Mouse (Mus musculus) heart, embryonic 13.5 days (tissue): ENCODE measurements around the gene Matn3. TPM values are rescaled to one million over a fixed set of nuclear protein-coding genes. Genes with fewer than 3 reads are reported as not detected.
A peak's percentile ranks its signal among the peaks of the same experiment; 100 is the strongest.
"Not testable (repeated sequence)": the region's sequence is repeated elsewhere in the genome, so short reads cannot be mapped to it uniquely, and the experiment has no call there.

Experiments used
- ATAC-seq: fragments of 200-750 bp; cut with Nextera tagmentation; 2 replicates; pipeline ENCODE4 v1.8.0; 2017; ENCODE audit warnings: moderate TSS enrichment; ENCODE audit not compliant: insufficient number of reproducible peaks, low FRiP score, low TSS enrichment; ENCODE audit errors: extremely low read depth
- H3K27ac ChIP-seq: fragments of 300-500 bp; sonication (generic); replicated peaks from 2 replicates; pipeline ENCODE4 v1.5.1; 2015; ENCODE audit warnings: moderate library complexity, mild to moderate bottlenecking, inconsistent platforms
- H3K27me3 ChIP-seq: fragments of 300-500 bp; sonication (generic); replicated peaks from 2 replicates; pipeline ENCODE4 v1.6.1; 2015; ENCODE audit warnings: mild to moderate bottlenecking, inconsistent platforms
- H3K36me3 ChIP-seq: fragments of 300-500 bp; sonication (generic); 2 replicates; pipeline ENCODE4 v1.6.1; 2015; ENCODE audit warnings: mild to moderate bottlenecking, inconsistent platforms
- H3K4me1 ChIP-seq: fragments of 300-500 bp; sonication (generic); 2 replicates; pipeline ENCODE4 v1.6.1; 2015; ENCODE audit warnings: inconsistent platforms
- H3K4me2 ChIP-seq: fragments of 300-500 bp; sonication (generic); 2 replicates; pipeline ENCODE4 v1.6.1; 2015; ENCODE audit warnings: inconsistent platforms, mild to moderate bottlenecking, moderate library complexity
- H3K4me3 ChIP-seq: fragments of 300-500 bp; sonication (generic); 2 replicates; pipeline ENCODE4 v1.5.1; 2015; ENCODE audit warnings: moderate library complexity, mild to moderate bottlenecking, inconsistent platforms
- H3K9ac ChIP-seq: fragments of 300-500 bp; sonication (generic); 2 replicates; pipeline ENCODE4 v1.6.1; 2015; ENCODE audit warnings: inconsistent platforms, mild to moderate bottlenecking, moderate library complexity
- H3K9me3 ChIP-seq: fragments of 300-500 bp; sonication (generic); 2 replicates; pipeline ENCODE4 v1.6.1; 2016; ENCODE audit warnings: inconsistent platforms
- WGBS: fragments of 180-500 bp; shearing (Covaris S2); methylation state at CpG from one replicate; pipeline ENCODE4 v1.1.7; 2015; ENCODE audit warnings: mixed read lengths; 5-methylcytosine and 5-hydroxymethylcytosine counted together
- polyA plus RNA-seq: library from polyadenylated mRNA; unstranded; fragments of >200 nt; fragmentation: Nextera tagmentation; extraction: Ambion mirVana; gene quantifications from 2 replicates; pipeline ENCODE4 v1.2.1, GENCODE M21; 2015

The Matn3 gene
- polyA plus RNA-seq, 1 experiment from 2014 or later: 0.19 TPM

GRCm38 (mm10) chr12:8920996-8921393 is 26.7 kb upstream of the Matn3 start:
- peaks cover 47% of the 10 kb centered on the region for H3K4me1 ChIP-seq
- H3K4me2 ChIP-seq: peak overlapping the region; percentile 85
- ATAC-seq: no peak
- peak overlapping the region; percentile 99 for H3K27ac ChIP-seq
- H3K9me3 ChIP-seq: no peaks in the 10 kb centered on the region
- H3K36me3 ChIP-seq: peaks cover 13% of the 10 kb centered on the region
- 33% methylated on average over 1 of the region's 1 CpGs for WGBS
- no peaks in the 10 kb centered on the region for H3K27me3 ChIP-seq
- peak overlapping the region; percentile 87 for H3K4me3 ChIP-seq
- H3K9ac ChIP-seq: peak overlapping the region; percentile 86

GRCm38 (mm10) chr12:8921394-8922368 is 26.0 kb upstream of the Matn3 start, which contains the start of gene Laptm4a:
Gene Laptm4a (plus strand): TSS chr12:8921664.
- peak within 1 kb of the TSS; percentile 85 for H3K4me2 ChIP-seq
- H3K4me3 ChIP-seq: peak within 1 kb of the TSS; percentile 87
- peak within 1 kb of the TSS; percentile 99 for H3K27ac ChIP-seq
- H3K4me1 ChIP-seq: peaks cover 47% of the 10 kb centered on the region
- no peaks in the 10 kb centered on the region for H3K27me3 ChIP-seq
- peak; percentile 98 for ATAC-seq
- peaks cover 17% of the 10 kb centered on the region for H3K36me3 ChIP-seq
- H3K9me3 ChIP-seq: no peaks in the 10 kb centered on the region
- peak within 1 kb of the TSS; percentile 90 for H3K9ac ChIP-seq
- under 1% methylated on average over 73 of the region's 73 CpGs for WGBS

GRCm38 (mm10) chr12:8922369-8923124 is 25.2 kb upstream of the Matn3 start:
- H3K27ac ChIP-seq: peak overlapping the region; percentile 99
- H3K36me3 ChIP-seq: peaks cover 17% of the 10 kb centered on the region
- 2% methylated on average over 30 of the region's 30 CpGs for WGBS
- H3K9me3 ChIP-seq: no peaks in the 10 kb centered on the region
- peaks cover 54% of the 10 kb centered on the region for H3K4me1 ChIP-seq
- peak overlapping the region; percentile 87 for H3K4me3 ChIP-seq
- peak overlapping the region; percentile 85 for H3K4me2 ChIP-seq
- peak overlapping the region; percentile 90 for H3K9ac ChIP-seq
- ATAC-seq: no peak
- H3K27me3 ChIP-seq: no peaks in the 10 kb centered on the region

- Histone ChIP-seq H3K27ac (peak overlapping the region; percentile 99), H3K4me2 (peak overlapping the region; percentile 85), H3K4me1 (peaks cover 59% of the 10 kb centered on the region), H3K4me3 (peak overlapping the region; percentile 87), H3K9ac (peak overlapping the region; percentile 90), H3K36me3 (peaks cover 19% of the 10 kb centered on the region), H3K27me3 (no peaks in the 10 kb centered on the region), H3K9me3 (no peaks in the 10 kb centered on the region)
- WGBS: 15% methylated on average over 5 of the region's 5 CpGs
- ATAC-seq: no peak
These were observed 24.7 kb upstream of the Matn3 start for GRCm38 (mm10) chr12:8923125-8923410.

- Histone ChIP-seq H3K4me1 (peaks cover 64% of the 10 kb centered on the region), H3K36me3 (peaks cover 19% of the 10 kb centered on the region), H3K27ac (0 out of 2 replicates have a peak overlapping the region, but pooled peaks have one; percentile 99), H3K9me3 (no peaks in the 10 kb centered on the region), H3K27me3 (no peaks in the 10 kb centered on the region), H3K4me3 (peak overlapping the region; percentile 87), H3K4me2 (peak overlapping the region; percentile 85), H3K9ac (peak overlapping the region; percentile 90)
- ATAC-seq: no peak
- WGBS: 50% methylated on average over 2 of the region's 2 CpGs
These were observed 24.1 kb upstream of the Matn3 start for GRCm38 (mm10) chr12:8923603-8924002.

GRCm38 (mm10) chr12:8927652-8928051 is 20.1 kb upstream of the Matn3 start:
- Histone ChIP-seq H3K36me3 (peaks cover 28% of the 10 kb centered on the region), H3K9me3 (no peaks in the 10 kb centered on the region), H3K4me2 (no peak overlapping the region), H3K9ac (peak overlapping the region; percentile 25; the same call in 1 of the 2 replicates), H3K27me3 (no peaks in the 10 kb centered on the region), H3K4me3 (no peak overlapping the region), H3K4me1 (peaks cover 87% of the 10 kb centered on the region), H3K27ac (peak overlapping the region; percentile 28; the same call in 1 of the 2 replicates)
- no peak for ATAC-seq
- 94% methylated on average over 3 of the region's 3 CpGs for WGBS

GRCm38 (mm10) chr12:8928766-8929165 is 19.0 kb upstream of the Matn3 start:
- Histone ChIP-seq H3K4me1 (peaks cover 81% of the 10 kb centered on the region), H3K4me2 (no peak overlapping the region), H3K9me3 (no peaks in the 10 kb centered on the region), H3K9ac (no peak overlapping the region), H3K27ac (no peak overlapping the region), H3K27me3 (no peaks in the 10 kb centered on the region), H3K4me3 (no peak overlapping the region), H3K36me3 (peaks cover 36% of the 10 kb centered on the region)
- no peak for ATAC-seq
- WGBS: 66% methylated on average over 4 of the region's 4 CpGs

- Histone ChIP-seq H3K9ac (no peak overlapping the region), H3K4me2 (no peak overlapping the region), H3K9me3 (no peaks in the 10 kb centered on the region), H3K27ac (no peak overlapping the region), H3K27me3 (no peaks in the 10 kb centered on the region), H3K4me3 (no peak overlapping the region), H3K4me1 (peaks cover 77% of the 10 kb centered on the region), H3K36me3 (peaks cover 44% of the 10 kb centered on the region)
- WGBS: 53% methylated on average over 4 of the region's 4 CpGs
- ATAC-seq: no peak
These were observed 16.6 kb upstream of the Matn3 start for GRCm38 (mm10) chr12:8931083-8931482.

- Histone ChIP-seq H3K4me1 (peaks cover 35% of the 10 kb centered on the region), H3K9me3 (no peaks in the 10 kb centered on the region), H3K4me3 (no peak overlapping the region), H3K27ac (peak overlapping the region; percentile 58), H3K36me3 (peaks cover 75% of the 10 kb centered on the region), H3K27me3 (no peaks in the 10 kb centered on the region), H3K9ac (no peak overlapping the region), H3K4me2 (no peak overlapping the region)
- WGBS: 53% methylated on average over 5 of the region's 5 CpGs
- ATAC-seq: no peak
These were observed 12.4 kb upstream of the Matn3 start for GRCm38 (mm10) chr12:8935349-8935748.

GRCm38 (mm10) chr12:8936210-8936609 is 11.5 kb upstream of the Matn3 start:
- WGBS: 77% methylated on average over 4 of the region's 4 CpGs
- not testable (repeated sequence) for H3K9me3 ChIP-seq, ATAC-seq, H3K4me2 ChIP-seq, H3K27me3 ChIP-seq, H3K27ac ChIP-seq, H3K4me3 ChIP-seq, H3K9ac ChIP-seq
- peaks cover 75% of the 10 kb centered on the region for H3K36me3 ChIP-seq
- peaks cover 26% of the 10 kb centered on the region for H3K4me1 ChIP-seq

- no peak overlapping the region for H3K9ac ChIP-seq
- no peaks in the 10 kb centered on the region for H3K27me3 ChIP-seq
- WGBS: 92% methylated on average over 4 of the region's 4 CpGs
- peaks cover 52% of the 10 kb centered on the region for H3K36me3 ChIP-seq
- no peak overlapping the region for H3K4me2 ChIP-seq
- no peak overlapping the region for H3K4me3 ChIP-seq
- peaks cover 13% of the 10 kb centered on the region for H3K4me1 ChIP-seq
- no peak for ATAC-seq
- no peaks in the 10 kb centered on the region for H3K9me3 ChIP-seq
- H3K27ac ChIP-seq: no peak overlapping the region
These were observed 8.2 kb upstream of the Matn3 start for GRCm38 (mm10) chr12:8939490-8939889.
